Mouse (Mus musculus) liver, embryonic 16.5 days (tissue): Measurements from ENCODE around the gene 4930505A04Rik. TPM values are rescaled to one million over a fixed set of nuclear protein-coding genes. Genes with fewer than 3 reads are reported as not detected.

Experiments
- ATAC-seq: fragments of 200-750 bp; cut with Nextera tagmentation; 2 replicates; pipeline ENCODE4 v1.8.0; 2017; ENCODE audit warnings: low read depth, mild to moderate bottlenecking, moderate number of reproducible peaks, moderate library complexity
- H3K27ac ChIP-seq: fragments of 300-500 bp; sonication (generic); 2 replicates; pipeline ENCODE4 v1.5.1; 2014; ENCODE audit warnings: mild to moderate bottlenecking, low read length
- H3K27me3 ChIP-seq: fragments of 300-500 bp; sonication (generic); 2 replicates; pipeline ENCODE4 v1.6.1; 2014; ENCODE audit warnings: low read depth, low read length, mixed read lengths; ENCODE audit not compliant: control insufficient read depth, insufficient read depth
- H3K36me3 ChIP-seq: fragments of 300-500 bp; sonication (generic); 2 replicates; pipeline ENCODE4 v1.6.1; 2014; ENCODE audit warnings: mild to moderate bottlenecking; ENCODE audit not compliant: control insufficient read depth, insufficient read depth
- H3K4me1 ChIP-seq: fragments of 300-500 bp; sonication (generic); 2 replicates; pipeline ENCODE4 v1.6.1; 2014; ENCODE audit warnings: low read depth, low read length, mixed read lengths; ENCODE audit not compliant: control insufficient read depth
- H3K4me2 ChIP-seq: fragments of 300-500 bp; sonication (generic); 2 replicates; pipeline ENCODE4 v1.6.1; 2014; ENCODE audit warnings: low read depth, low read length, mixed read lengths
- H3K4me3 ChIP-seq: fragments of 300-500 bp; sonication (generic); 2 replicates; pipeline ENCODE4 v1.5.1; 2014; ENCODE audit warnings: low read depth, mild to moderate bottlenecking, low read length
- H3K9ac ChIP-seq: fragments of 300-500 bp; sonication (generic); 2 replicates; pipeline ENCODE4 v1.6.1; 2014; ENCODE audit warnings: low read depth, low read length
- H3K9me3 ChIP-seq: fragments of 300-500 bp; sonication (generic); replicated peaks from 2 replicates; pipeline ENCODE4 v1.6.1; 2016; ENCODE audit warnings: low read length; ENCODE audit not compliant: control insufficient read depth
- polyA plus RNA-seq: library from polyadenylated mRNA; unstranded; fragments of >200 nt; fragmentation: Nextera tagmentation; extraction: Ambion mirVana; gene quantifications from 2 replicates; pipeline ENCODE4 v1.2.1, GENCODE M21; 2015

Gene 4930505A04Rik
- polyA plus RNA-seq, 1 experiment from 2014 or later, result not detected

DNA sequence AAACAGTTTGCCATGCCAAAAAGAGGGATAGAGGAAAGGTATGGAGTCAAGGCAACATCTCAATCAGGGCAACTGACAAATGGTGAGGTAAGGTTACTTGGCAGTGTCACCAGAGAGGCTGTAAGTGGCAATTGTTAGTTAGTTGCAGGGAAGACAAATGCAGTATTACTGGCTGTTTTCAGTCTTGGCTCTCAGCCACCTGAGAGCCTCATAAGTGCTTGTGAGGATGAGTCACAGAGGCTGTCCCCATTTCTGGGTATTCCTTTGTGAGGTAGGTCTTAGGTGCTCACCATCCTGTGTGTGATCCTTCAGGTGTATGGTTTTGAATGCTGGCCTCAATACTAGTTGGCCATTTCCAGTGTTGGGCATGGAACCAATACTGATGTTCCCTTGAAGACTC lies 77.3 kb downstream of the 4930505A04Rik start:
- H3K4me2 ChIP-seq, result no peak overlapping the region
- H3K27ac ChIP-seq, result no peak overlapping the region
- no peak for ATAC-seq
- H3K4me1 ChIP-seq, result no peaks in the 10 kb centered on the region
- no peak overlapping the region for H3K9ac ChIP-seq
- no peaks in the 10 kb centered on the region for H3K9me3 ChIP-seq
- H3K4me3 ChIP-seq, result no peak overlapping the region
- H3K27me3 ChIP-seq, result no peaks in the 10 kb centered on the region
- no peaks in the 10 kb centered on the region for H3K36me3 ChIP-seq

DNA sequence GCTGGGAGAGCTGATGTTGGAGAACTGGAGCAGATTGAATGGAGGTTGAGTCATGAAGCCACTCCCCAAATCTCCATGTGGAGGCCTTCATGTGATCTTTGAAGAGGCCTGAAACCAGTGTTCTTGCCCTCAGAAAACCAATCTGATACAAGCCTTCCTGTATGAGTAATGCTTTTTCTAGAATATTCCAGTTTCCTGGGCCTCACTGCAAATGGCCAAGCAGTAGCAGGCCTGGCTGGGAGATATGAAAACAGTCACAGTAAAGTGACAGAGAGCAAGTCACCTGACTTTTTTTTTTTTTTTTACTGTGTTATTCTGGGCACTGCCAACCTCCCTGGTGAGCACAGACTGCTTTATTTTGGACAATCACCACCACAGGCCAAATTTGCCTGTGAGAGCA lies 88.6 kb downstream of the 4930505A04Rik start:
- Histone ChIP-seq H3K4me1 (no peaks in the 10 kb centered on the region), H3K4me3 (no peak overlapping the region), H3K9ac (no peak overlapping the region), H3K4me2 (no peak overlapping the region), H3K9me3 (no peaks in the 10 kb centered on the region), H3K27ac (no peak overlapping the region), H3K27me3 (no peaks in the 10 kb centered on the region), H3K36me3 (no peaks in the 10 kb centered on the region)
- no peak for ATAC-seq

Other genes starting within 250 kb of the 4930505A04Rik start
- gene Sptbn1, start 203.7 kb downstream of the 4930505A04Rik start, polyA plus RNA-seq, result 16.9 and 18.6 TPM in 2 replicates
- 2.0 and 3.4 TPM in 2 replicates for gene Acyp2, start 177.8 kb upstream of the 4930505A04Rik start, polyA plus RNA-seq